Mouse (Mus musculus): ENCODE measurements around the gene Chrm3. TPM values are rescaled to one million over a fixed set of nuclear protein-coding genes. Genes with fewer than 3 reads are reported as not detected.
A peak's percentile ranks its signal among the peaks of the same experiment; 100 is the strongest.

Gene Chrm3
- total and polyA plus RNA-seq, 2 experiments from 2014 or later, result 2.8 to 14.8 TPM

- Histone ChIP-seq H3K27ac (ENCODE audit: low read depth, low read length) (no peak overlapping the region), H3K9ac (no peak overlapping the region), H3K4me3 (ENCODE audit: low read depth, low read length) (no peak overlapping the region), H3K27me3 (ENCODE audit: insufficient read depth, low read length) (no peaks in the 10 kb centered on the region), H3K9me3 (ENCODE audit: low read length) (no peaks in the 10 kb centered on the region), H3K4me2 (ENCODE audit: low read depth) (no peak overlapping the region), H3K4me1 (ENCODE audit: insufficient read depth) (no peaks in the 10 kb centered on the region), H3K36me3 (ENCODE audit: insufficient read depth) (no peaks in the 10 kb centered on the region)
- 97% methylated on average over 1 of the region's 1 CpGs for WGBS
- no peak for DNase-seq
- no peak for ATAC-seq
- TF ChIP-seq CTCF (IDR thresholded peaks at IDR 0.05; ENCODE audit: low read depth), result no peak
These were observed 364.8 kb downstream of the Chrm3 start for GRCm38 (mm10) chr13:9995852-9996251.

- no peak for TF ChIP-seq CTCF (IDR thresholded peaks at IDR 0.05; ENCODE audit: low read depth)
- ATAC-seq, result no peak
These were observed 367.1 kb downstream of the Chrm3 start for GRCm38 (mm10) chr13:9993571-9993970.

GRCm38 (mm10) chr13:9992640-9993039, 368.0 kb downstream of the Chrm3 start:
- WGBS, result 55% methylated on average over 2 of the region's 2 CpGs
- Histone ChIP-seq H3K9ac (no peak overlapping the region), H3K36me3 (ENCODE audit: insufficient read depth) (no peaks in the 10 kb centered on the region), H3K4me2 (ENCODE audit: low read depth) (no peak overlapping the region), H3K27ac (ENCODE audit: low read depth, low read length) (no peak overlapping the region), H3K9me3 (ENCODE audit: low read length) (no peaks in the 10 kb centered on the region), H3K4me1 (ENCODE audit: insufficient read depth) (no peaks in the 10 kb centered on the region), H3K27me3 (ENCODE audit: insufficient read depth, low read length) (no peaks in the 10 kb centered on the region), H3K4me3 (ENCODE audit: low read depth, low read length) (no peak overlapping the region)
- no peak for TF ChIP-seq CTCF (IDR thresholded peaks at IDR 0.05; ENCODE audit: low read depth)
- ATAC-seq, result no peak; the same call in 1 of the 2 replicates
- DNase-seq, result peak; percentile 24

More at GRCm38 (mm10) chr13:9993571-9993970, 367.1 kb downstream of the Chrm3 start:
- Histone ChIP-seq H3K4me3 (ENCODE audit: low read depth, low read length) (no peak overlapping the region), H3K9ac (no peak overlapping the region), H3K27ac (ENCODE audit: low read depth, low read length) (no peak overlapping the region), H3K27me3 (ENCODE audit: insufficient read depth, low read length) (no peaks in the 10 kb centered on the region), H3K9me3 (ENCODE audit: low read length) (no peaks in the 10 kb centered on the region), H3K36me3 (ENCODE audit: insufficient read depth) (no peaks in the 10 kb centered on the region), H3K4me1 (ENCODE audit: insufficient read depth) (no peaks in the 10 kb centered on the region), H3K4me2 (ENCODE audit: low read depth) (no peak overlapping the region)
- DNase-seq, result no peak
- 82% methylated on average over 3 of the region's 3 CpGs for WGBS

- H3K36me3 ChIP-seq (ENCODE audit: insufficient read depth), result no peaks in the 10 kb centered on the region
- no peak for DNase-seq
- H3K9me3 ChIP-seq (ENCODE audit: low read length), result no peaks in the 10 kb centered on the region
- no peak for ATAC-seq
- no peaks in the 10 kb centered on the region for H3K27me3 ChIP-seq (ENCODE audit: insufficient read depth, low read length)
- TF ChIP-seq CTCF (IDR thresholded peaks at IDR 0.05; ENCODE audit: low read depth), result no peak
- no peak overlapping the region for H3K4me2 ChIP-seq (ENCODE audit: low read depth)
- no peaks in the 10 kb centered on the region for H3K4me1 ChIP-seq (ENCODE audit: insufficient read depth)
- H3K4me3 ChIP-seq (ENCODE audit: low read depth, low read length), result no peak overlapping the region
- H3K27ac ChIP-seq (ENCODE audit: low read depth, low read length), result no peak overlapping the region
- WGBS, result 61% methylated on average over 6 of the region's 6 CpGs
- no peak overlapping the region for H3K9ac ChIP-seq
These were observed 375.0 kb downstream of the Chrm3 start for GRCm38 (mm10) chr13:9985648-9986047.

DNA sequence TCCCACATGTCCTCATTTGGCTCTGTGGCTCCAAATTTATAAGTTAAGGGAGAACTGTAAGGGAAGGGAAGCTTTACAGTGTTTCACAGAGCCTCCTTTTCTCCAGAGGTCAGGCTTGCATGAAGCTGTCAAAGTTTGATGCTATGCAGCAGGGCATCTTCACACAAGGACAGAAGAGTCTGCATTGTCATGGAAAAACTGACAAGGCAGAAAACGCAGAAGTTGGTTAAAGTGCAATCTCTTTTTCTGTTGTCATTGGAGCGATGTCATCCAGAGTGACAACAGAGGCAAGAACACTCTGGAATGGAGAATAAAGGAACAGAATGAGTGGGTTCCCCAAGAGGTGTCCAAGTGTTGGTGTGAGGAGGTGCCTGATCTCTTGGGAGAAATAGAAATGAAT, 377.4 kb downstream of the Chrm3 start:
- no peaks in the 10 kb centered on the region for H3K36me3 ChIP-seq (ENCODE audit: insufficient read depth)
- no peak overlapping the region for H3K9ac ChIP-seq
- H3K27me3 ChIP-seq (ENCODE audit: insufficient read depth, low read length), result no peaks in the 10 kb centered on the region
- H3K27ac ChIP-seq (ENCODE audit: low read depth, low read length), result no peak overlapping the region
- WGBS, result 83% methylated on average over 2 of the region's 2 CpGs
- no peaks in the 10 kb centered on the region for H3K4me1 ChIP-seq (ENCODE audit: insufficient read depth)
- no peak for TF ChIP-seq CTCF (IDR thresholded peaks at IDR 0.05; ENCODE audit: low read depth)
- no peaks in the 10 kb centered on the region for H3K9me3 ChIP-seq (ENCODE audit: low read length)
- H3K4me2 ChIP-seq (ENCODE audit: low read depth), result no peak overlapping the region
- no peak overlapping the region for H3K4me3 ChIP-seq (ENCODE audit: low read depth, low read length)
- no peak for ATAC-seq
- DNase-seq, result no peak

GRCm38 (mm10) chr13:9977699-9978098, 382.9 kb downstream of the Chrm3 start:
- no peak for DNase-seq
- no peaks in the 10 kb centered on the region for H3K27me3 ChIP-seq (ENCODE audit: insufficient read depth, low read length)
- H3K9me3 ChIP-seq (ENCODE audit: low read length), result no peaks in the 10 kb centered on the region
- ATAC-seq, result peak; percentile 88
- no peak overlapping the region for H3K4me3 ChIP-seq (ENCODE audit: low read depth, low read length)
- H3K36me3 ChIP-seq (ENCODE audit: insufficient read depth), result no peaks in the 10 kb centered on the region
- H3K4me1 ChIP-seq (ENCODE audit: insufficient read depth), result no peaks in the 10 kb centered on the region
- no peak overlapping the region for H3K4me2 ChIP-seq (ENCODE audit: low read depth)
- H3K9ac ChIP-seq, result no peak overlapping the region
- WGBS, result 51% methylated on average over 1 of the region's 1 CpGs
- no peak for TF ChIP-seq CTCF (IDR thresholded peaks at IDR 0.05; ENCODE audit: low read depth)
- H3K27ac ChIP-seq (ENCODE audit: low read depth, low read length), result no peak overlapping the region

DNA sequence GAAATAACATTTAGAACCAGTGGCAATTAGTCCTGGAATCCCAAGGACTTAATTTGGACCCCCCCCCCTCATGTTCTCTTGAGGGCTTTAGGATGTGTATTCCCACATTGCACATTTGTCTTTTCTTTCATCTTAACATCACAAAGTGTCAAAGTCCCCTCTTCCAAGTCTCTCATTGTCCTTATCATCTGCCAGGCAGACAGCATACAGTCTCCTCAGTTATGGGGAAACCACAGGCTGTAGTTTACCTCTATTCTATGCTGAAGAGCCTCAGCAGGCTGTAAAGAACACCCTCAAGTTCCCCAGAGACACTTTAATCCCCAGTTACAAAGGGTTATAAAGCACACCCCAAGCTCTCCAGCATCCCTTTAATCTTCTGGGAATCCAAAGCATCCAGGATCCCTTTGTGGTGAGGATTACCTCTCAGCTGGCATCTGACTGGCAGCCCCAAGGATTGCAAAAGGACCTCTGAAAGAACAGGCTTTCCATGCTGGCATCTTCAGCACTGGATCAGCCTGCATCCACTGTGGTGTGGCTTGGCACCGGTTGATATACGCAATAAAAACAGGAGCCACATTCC, 386.8 kb downstream of the Chrm3 start:
- Histone ChIP-seq H3K9me3 (ENCODE audit: low read length) (no peaks in the 10 kb centered on the region), H3K27ac (ENCODE audit: low read depth, low read length) (no peak overlapping the region), H3K4me2 (ENCODE audit: low read depth) (no peak overlapping the region), H3K27me3 (ENCODE audit: insufficient read depth, low read length) (no peaks in the 10 kb centered on the region), H3K36me3 (ENCODE audit: insufficient read depth) (no peaks in the 10 kb centered on the region), H3K4me3 (ENCODE audit: low read depth, low read length) (no peak overlapping the region), H3K9ac (no peak overlapping the region), H3K4me1 (ENCODE audit: insufficient read depth) (no peaks in the 10 kb centered on the region)
- ATAC-seq (no peak), DNase-seq (no peak)
- TF ChIP-seq CTCF (IDR thresholded peaks at IDR 0.05; ENCODE audit: low read depth), result no peak
- WGBS, result 31% methylated on average over 2 of the region's 2 CpGs
